Mouse (Mus musculus) spleen, adult 12 weeks (tissue): Measurements from ENCODE around the gene Cep128.
"Not testable (repeated sequence)": the region's sequence is repeated elsewhere in the genome, so short reads cannot be mapped to it uniquely, and the experiment has no call there.

ENCODE experiments used
- DNase-seq: peaks from one replicate; pipeline ENCODE4 v3.0.0; 2022; ENCODE audit warnings: low spot score

The Cep128 gene

DNA sequence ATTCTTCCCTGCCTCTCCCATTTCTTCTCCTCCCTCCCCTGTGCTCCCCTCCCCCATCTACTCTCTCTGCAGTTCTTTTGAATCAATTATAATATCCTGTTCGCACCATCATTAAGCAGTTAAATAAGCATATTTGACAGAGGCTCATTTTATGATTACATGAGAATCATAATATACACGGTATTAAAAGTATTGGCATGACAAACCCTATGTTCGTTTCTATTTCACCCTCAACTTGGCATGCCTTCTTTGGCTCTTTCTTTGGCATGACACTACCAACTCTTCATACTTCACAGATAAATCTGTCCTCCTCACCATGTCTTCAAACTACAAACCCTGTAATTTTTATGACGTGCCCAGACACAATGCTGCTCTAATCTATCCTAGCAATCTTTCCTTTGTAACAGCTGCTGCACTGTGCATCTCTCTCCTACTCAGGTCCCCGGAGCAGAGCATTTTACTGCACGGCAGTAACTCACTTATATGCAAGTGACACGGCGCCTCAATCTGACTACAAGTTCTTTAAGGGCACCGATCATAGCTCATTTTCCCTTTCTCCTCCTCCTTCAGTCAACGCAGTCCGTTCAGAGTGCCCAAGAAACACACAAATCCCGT is 324.4 kb downstream of the Cep128 start:
- DNase-seq: no peak

DNA sequence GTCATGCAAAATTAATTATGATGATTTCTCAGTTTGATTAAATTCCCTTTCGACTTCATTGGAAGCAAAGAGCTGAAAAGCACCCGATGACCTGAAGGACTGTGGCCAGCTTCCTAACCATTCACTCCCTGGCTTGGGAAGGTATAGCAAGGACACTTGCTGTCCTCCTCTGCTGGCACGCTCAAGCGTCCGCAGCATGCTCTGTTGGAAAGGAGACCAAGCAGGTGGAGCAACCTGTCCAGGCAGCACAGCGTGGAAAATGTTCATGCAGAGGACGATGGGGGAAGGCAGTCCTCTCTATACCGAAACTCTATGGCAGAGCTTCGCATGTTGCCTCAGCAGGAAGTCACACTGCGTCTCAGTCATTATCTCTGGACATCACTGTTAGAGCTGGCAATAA is 327.3 kb downstream of the Cep128 start:
- no peak for DNase-seq

DNA sequence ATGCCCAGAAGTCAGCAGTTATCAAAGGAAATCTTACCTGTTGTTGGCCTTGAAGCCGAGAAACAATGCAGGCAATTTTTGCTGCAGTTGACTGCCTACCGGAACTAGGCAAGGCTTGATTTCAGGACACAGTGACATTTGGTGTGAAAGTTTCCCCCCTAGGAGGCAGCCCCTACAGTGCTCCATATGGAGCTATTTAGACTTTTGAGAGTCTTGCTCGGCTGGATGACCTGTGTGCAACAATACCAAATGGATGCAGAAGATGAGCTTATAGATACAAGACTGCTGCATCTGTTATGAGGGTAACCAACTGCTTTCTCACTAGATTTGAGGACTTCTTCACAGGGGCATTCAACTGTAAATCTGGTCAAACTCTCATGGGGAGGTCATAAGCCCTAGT is 331.9 kb downstream of the Cep128 start:
- no peak for DNase-seq

DNA sequence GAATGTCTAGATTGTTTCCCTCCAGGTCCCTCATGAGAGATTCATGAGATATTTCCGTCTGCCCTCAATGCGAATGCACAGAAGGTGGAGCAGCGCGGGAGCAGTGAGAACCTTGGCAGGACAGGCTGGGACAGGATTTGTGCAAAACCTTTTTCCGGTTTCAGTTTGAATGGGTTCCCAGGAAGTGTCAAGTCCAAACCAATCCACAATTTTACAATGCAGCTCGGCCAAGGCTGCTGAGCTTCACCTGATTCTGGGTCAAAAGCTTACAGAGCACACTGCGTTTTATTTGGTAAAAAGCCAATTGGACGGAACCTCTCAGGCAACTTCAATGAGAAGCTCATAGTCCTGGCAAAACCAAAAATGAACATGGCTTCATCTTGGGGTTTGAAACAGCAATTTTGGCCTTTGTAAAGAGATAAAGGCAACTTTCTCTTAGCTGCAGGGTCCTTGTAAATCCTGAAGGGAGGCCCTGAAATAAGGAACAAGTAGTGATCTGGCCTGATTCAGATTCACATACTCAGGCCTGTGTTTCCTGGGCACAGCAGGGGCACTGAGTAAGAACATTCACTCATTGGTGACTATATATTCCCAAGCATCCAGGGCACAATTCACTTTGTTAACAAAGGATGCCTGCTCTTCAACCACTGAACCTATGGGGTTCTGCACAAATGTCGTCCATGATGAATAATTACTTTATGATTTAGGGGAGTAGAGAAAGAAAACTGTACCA is 333.4 kb downstream of the Cep128 start:
- no peak for DNase-seq

DNA sequence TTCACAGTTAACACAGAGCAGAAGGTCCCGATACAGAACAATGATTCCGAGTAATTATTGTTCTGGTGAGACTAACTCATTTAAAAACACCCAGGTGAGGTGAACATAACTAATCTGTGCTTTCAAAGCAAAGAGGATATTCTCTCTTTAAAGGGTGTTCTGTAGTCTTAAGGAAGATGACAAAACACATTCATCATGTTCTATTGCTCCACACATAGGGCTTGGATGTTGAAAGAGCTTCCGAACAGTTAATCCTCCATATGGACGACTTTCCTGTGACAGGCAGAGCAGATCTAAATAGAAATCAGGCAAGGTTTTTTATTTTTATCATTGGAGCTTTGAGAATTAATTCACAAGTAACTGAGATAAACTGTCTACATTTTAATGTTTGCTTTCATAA is 342.8 kb downstream of the Cep128 start:
- no peak for DNase-seq

- no peak for DNase-seq
Measured at GRCm38 (mm10) chr12:91040267-91040905, 343.8 kb downstream of the Cep128 start.

GRCm38 (mm10) chr12:91029116-91029515 is 355.1 kb downstream of the Cep128 start:
- no peak for DNase-seq

GRCm38 (mm10) chr12:91027681-91028080 is 356.5 kb downstream of the Cep128 start:
- no peak for DNase-seq

GRCm38 (mm10) chr12:91027100-91027499 is 357.1 kb downstream of the Cep128 start:
- no peak for DNase-seq

- no peak for DNase-seq
Measured at GRCm38 (mm10) chr12:91015075-91015474, 369.1 kb downstream of the Cep128 start.

GRCm38 (mm10) chr12:91013043-91013442 is 371.2 kb downstream of the Cep128 start:
- DNase-seq: no peak

- DNase-seq: no peak
Measured at GRCm38 (mm10) chr12:91012184-91012583, 372.0 kb downstream of the Cep128 start.

- DNase-seq: no peak
Measured at GRCm38 (mm10) chr12:91008736-91009135, 375.5 kb downstream of the Cep128 start.

DNA sequence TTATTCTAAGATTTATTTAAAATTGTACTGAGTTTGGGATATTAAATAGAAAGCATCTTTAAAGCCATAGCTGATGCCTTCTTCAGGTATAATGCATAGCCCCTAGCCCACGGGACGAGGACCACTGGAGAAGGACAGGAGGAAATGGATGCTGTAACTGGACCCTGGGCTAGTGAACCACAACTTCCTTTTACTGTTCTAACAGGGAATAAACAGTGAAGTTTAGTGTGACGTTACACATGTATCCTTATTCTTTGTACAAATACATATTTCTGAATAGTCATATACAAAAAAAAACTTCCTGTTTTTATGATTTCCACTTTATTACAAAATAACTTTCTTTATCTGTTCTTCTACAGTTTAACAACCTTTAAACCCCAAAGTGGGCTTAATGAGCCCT is 376.0 kb downstream of the Cep128 start:
- DNase-seq: no peak

- DNase-seq: no peak
Measured at GRCm38 (mm10) chr12:90997539-90997938, 386.7 kb downstream of the Cep128 start.

- no peak for DNase-seq
Measured at GRCm38 (mm10) chr12:90993331-90993730, 390.9 kb downstream of the Cep128 start.

DNA sequence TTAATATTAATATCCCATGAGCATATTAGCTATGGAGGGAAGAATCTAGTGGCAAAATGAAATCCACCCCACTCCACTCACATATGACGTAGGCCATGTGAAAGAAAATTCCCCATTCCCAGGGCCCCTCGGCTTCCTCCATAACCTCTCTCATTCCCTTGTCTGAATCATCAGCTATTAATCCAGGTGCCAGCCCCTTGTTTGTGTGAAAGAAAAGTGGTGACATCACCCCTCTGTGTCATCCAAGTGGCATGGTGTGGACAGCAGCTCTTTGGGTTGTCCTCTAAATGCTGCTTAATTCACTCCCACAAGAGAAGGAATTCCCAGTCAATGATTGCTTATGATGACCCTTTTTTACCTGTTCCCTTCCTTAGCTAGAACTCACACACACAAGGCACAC is 396.4 kb downstream of the Cep128 start:
- DNase-seq: no peak

DNA sequence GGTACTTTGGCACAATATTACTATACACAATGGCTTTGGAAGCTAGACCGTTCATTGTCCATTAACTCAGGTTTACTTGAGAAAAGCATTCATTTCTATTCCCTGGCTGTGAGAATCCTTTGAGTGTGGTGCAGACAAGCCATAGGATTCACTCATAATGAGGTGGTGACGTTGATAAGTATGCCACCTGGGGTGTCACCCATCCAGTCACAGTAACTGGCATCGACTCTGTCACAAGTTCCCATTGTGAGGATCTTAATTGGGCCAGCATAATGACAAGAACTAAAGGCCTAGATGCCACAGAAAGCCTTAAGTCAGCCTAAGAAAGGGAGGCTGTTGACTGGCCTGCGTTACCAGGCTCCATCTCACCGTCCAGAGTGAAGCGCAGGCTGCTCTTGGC is 396.9 kb downstream of the Cep128 start:
- DNase-seq: no peak

GRCm38 (mm10) chr12:90982018-90982417 is 402.2 kb downstream of the Cep128 start:
- no peak for DNase-seq

- DNase-seq: not testable (repeated sequence)
Measured at GRCm38 (mm10) chr12:90976406-90976805, 407.8 kb downstream of the Cep128 start.

- no peak for DNase-seq
Measured at GRCm38 (mm10) chr12:90975429-90975828, 408.8 kb downstream of the Cep128 start.

DNA sequence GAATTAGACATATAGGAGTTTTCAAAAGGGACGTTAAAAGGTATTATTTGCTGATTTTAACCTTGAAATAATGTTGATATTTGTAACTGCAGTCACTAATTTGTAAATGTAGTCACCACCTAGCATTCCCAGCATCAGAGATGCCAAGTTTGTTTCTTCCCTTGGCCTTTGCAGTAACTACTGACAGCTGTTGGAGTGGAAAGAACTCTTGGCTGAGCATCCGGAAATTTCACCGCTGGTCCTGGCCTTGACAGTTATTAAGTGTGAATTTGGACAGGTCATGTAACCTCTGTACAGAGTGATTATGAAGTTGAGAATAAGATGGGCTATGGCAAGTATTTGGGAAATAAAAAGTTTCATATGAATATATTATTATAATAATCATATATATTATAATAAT is 413.1 kb downstream of the Cep128 start:
- no peak for DNase-seq

DNA sequence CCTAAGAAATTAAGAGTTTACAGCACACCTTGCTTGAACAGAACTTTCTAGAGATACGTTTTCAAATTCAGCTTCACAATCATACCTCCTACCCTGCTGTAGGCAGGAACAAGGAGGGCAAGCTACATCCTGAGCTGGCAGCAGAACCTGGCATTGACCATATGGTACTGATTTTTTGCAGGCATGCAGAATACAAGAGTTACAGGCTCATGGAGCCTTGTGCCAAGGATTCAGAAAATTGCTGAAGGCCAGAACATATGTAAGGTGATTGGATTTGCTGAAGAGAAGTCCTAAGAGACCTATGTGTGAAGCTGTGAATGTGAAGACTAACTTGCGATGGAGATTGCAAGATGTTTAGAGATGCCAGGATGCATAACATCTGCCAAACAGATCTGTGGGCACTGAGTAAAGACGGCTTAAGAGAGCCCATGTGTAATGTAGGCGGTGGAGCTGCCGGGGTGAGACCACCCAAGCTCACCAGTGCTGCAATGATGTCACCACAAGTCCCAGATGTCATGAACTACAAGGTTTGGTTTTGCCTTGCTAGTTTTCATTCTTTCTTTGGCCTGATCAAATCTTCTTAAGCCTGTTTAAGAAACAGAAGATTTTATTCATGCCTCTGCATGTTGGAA is 422.7 kb downstream of the Cep128 start:
- no peak for DNase-seq
